Mouse (Mus musculus) layer of hippocampus, postnatal 14 days (tissue): ENCODE data around the gene Kcnk18. TPM values are rescaled to one million over a fixed set of nuclear protein-coding genes. Genes with fewer than 3 reads are reported as not detected.

Source experiments
- DNase-seq, 2 experiments: peaks; one replicate each; pipeline ENCODE4 v3.0.0; 2021 to 2022; ENCODE audit warnings: low spot score in 2 of 2, mixed read lengths in 1 of 2
- long read RNA-seq, 2 experiments: library from polyadenylated mRNA; stranded (forward); transcript quantifications; one replicate each; pipeline ENCODE4 v2.0.0; 2021
- total RNA-seq, 2 experiments: library from RNA; stranded (reverse); gene quantifications; 2 replicates each; pipeline ENCODE4 v1.2.3; 2021

The Kcnk18 gene
- total RNA-seq = not detected
- long read RNA-seq, experiment 1 = 0 reads
- long read RNA-seq, experiment 2 = 0 reads

GRCm38 (mm10) chr19:59218991-59219390, at the start of gene Kcnk18:
Gene Kcnk18 (plus strand): TSS chr19:59219214.
- DNase-seq = no peak

- DNase-seq = no peak
Observed at GRCm38 (mm10) chr19:59169936-59170765, 48.9 kb upstream of the Kcnk18 start, which contains the start of gene Vax1. Gene Vax1 (minus strand): TSS chr19:59170056.

GRCm38 (mm10) chr19:59170766-59171095, 48.3 kb upstream of the Kcnk18 start:
- no peak for DNase-seq

- no peak for DNase-seq
Observed at GRCm38 (mm10) chr19:59171151-59171870, 47.7 kb upstream of the Kcnk18 start.

GRCm38 (mm10) chr19:59171871-59172245, 47.2 kb upstream of the Kcnk18 start:
- DNase-seq = no peak

GRCm38 (mm10) chr19:59172781-59173180, 46.2 kb upstream of the Kcnk18 start:
- no peak for DNase-seq

GRCm38 (mm10) chr19:59173341-59174015, 45.5 kb upstream of the Kcnk18 start:
- DNase-seq = no peak

- DNase-seq = no peak
Observed at GRCm38 (mm10) chr19:59184000-59184399, 35.0 kb upstream of the Kcnk18 start.

GRCm38 (mm10) chr19:59188981-59189380, 30.0 kb upstream of the Kcnk18 start:
- DNase-seq = no peak

- DNase-seq = no peak
Observed at GRCm38 (mm10) chr19:59190431-59191122, 28.4 kb upstream of the Kcnk18 start.

GRCm38 (mm10) chr19:59191123-59191505, 27.9 kb upstream of the Kcnk18 start:
- no peak for DNase-seq

- DNase-seq = no peak
Observed at GRCm38 (mm10) chr19:59192491-59192890, 26.5 kb upstream of the Kcnk18 start.

GRCm38 (mm10) chr19:59193456-59193855, 25.6 kb upstream of the Kcnk18 start:
- DNase-seq = no peak

GRCm38 (mm10) chr19:59193986-59194820, 24.8 kb upstream of the Kcnk18 start:
- no peak for DNase-seq

- DNase-seq = no peak
Observed at GRCm38 (mm10) chr19:59195181-59195770, 23.7 kb upstream of the Kcnk18 start.

GRCm38 (mm10) chr19:59196111-59196666, 22.8 kb upstream of the Kcnk18 start:
- DNase-seq = peak; percentile 47 to 48

- no peak for DNase-seq
Observed at GRCm38 (mm10) chr19:59198161-59198560, 20.9 kb upstream of the Kcnk18 start.

GRCm38 (mm10) chr19:59208475-59208874, 10.5 kb upstream of the Kcnk18 start:
- peak; percentile 77 to 86 for DNase-seq

- no peak for DNase-seq
Observed at GRCm38 (mm10) chr19:59208986-59209385, 10.0 kb upstream of the Kcnk18 start.

GRCm38 (mm10) chr19:59216891-59217290, 2.1 kb upstream of the Kcnk18 start:
- no peak for DNase-seq
